Mouse (Mus musculus): ENCODE measurements around the gene Ccdc81.

Ccdc81 gene

DNA sequence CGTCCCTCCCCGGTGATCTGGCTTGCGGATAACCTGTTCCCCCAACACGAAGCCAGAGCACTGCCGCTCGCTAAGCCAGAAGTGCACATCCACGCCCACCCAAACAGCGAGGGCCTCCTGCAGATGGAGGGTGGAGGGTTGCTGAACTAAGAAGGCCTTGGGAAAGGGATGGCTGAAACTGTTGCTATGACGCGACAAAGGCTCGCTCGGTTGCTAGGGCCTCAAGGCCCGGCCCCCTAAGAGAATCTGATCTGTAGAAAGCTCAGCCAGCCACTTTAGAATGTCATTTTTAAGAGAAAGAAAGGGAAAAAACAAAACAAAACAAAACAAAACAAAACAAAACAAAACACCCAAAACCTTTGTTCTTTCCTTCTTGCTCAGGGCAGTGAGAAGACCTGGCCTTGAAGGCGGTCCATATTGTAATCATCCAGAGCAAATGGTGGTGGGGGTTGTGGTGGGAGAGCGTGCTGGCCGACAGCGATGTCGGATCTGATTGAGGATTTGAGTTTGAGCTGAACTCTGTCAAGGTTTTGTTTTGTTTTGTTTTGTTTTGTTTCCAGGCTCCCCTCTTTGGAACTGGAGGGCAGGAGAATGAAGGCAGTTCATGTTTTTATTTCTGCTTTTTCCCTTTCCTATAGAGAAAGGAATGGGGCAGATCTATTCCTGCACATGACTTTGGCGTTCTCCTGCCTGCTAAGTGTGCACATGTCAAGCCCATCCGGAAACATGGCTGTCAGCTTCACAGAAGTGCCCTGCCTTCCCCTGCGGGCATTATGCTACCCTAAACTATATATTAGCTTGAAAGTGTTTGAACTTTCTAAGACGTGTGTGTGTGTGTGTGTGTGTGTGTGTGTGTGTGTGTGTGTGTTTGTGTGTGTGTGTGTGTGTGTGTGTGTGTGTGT, at the start of gene Ccdc81:
Ccdc81 (minus strand) TSS at position 188 of the 902 bp plus-strand sequence.
- no peak for DNase-seq (ENCODE audit: low spot score in 2 of 2)

- DNase-seq (ENCODE audit: low spot score in 2 of 2) = no peak
Measured at GRCm38 (mm10) chr7:89949403-89949802, 46.0 kb upstream of the Ccdc81 start.

- no peak for DNase-seq (ENCODE audit: low spot score in 2 of 2)
Measured at GRCm38 (mm10) chr7:89948026-89948425, 44.6 kb upstream of the Ccdc81 start.

- DNase-seq (ENCODE audit: low spot score in 2 of 2) = peak; percentile 83 to 92
Measured at GRCm38 (mm10) chr7:89940571-89941463, 37.4 kb upstream of the Ccdc81 start, which contains the start of gene Hikeshi. TSS of gene Hikeshi (minus strand) at chr7:89941204.

GRCm38 (mm10) chr7:89939497-89940353, 36.3 kb upstream of the Ccdc81 start:
- DNase-seq (ENCODE audit: low spot score in 2 of 2) = no peak

DNA sequence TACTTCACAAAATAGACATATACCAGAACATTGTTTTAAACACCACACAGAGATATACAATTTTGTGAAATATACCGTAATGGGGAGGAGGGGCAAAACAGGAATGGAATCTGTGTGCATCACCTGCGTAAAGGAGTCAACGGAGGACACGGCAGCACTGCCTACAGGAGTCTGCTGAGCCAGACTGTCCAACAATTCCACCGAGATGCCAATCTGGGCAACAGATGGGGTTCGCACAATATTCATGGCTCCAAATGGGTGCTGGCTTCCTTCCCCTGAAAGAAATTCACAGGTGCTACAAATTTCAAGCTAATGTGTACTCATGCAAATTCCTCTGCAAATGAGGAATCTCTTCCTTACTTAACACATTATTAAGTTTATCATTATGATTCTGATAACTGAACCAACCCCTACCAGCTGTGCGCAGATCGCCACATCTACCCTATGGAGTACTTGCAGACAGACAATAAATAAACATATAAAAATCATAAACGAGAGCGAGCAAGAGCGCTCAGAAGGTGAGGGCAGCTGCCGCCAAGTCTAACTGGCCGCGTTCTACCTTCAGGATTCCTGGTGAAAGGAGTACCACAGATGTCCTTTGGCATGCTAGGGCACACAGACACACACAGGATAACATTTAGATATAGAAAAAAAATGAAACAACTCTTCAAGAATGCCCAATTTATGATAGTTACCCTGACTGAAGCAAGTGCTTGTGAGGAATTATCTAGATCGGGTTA, 20.2 kb upstream of the Ccdc81 start:
- DNase-seq (ENCODE audit: low spot score in 2 of 2) = no peak

GRCm38 (mm10) chr7:89917776-89918175, 14.3 kb upstream of the Ccdc81 start:
- no peak for DNase-seq (ENCODE audit: low spot score in 2 of 2)

- no peak for DNase-seq (ENCODE audit: low spot score in 2 of 2)
Measured at GRCm38 (mm10) chr7:89916711-89917110, 13.3 kb upstream of the Ccdc81 start.

DNA sequence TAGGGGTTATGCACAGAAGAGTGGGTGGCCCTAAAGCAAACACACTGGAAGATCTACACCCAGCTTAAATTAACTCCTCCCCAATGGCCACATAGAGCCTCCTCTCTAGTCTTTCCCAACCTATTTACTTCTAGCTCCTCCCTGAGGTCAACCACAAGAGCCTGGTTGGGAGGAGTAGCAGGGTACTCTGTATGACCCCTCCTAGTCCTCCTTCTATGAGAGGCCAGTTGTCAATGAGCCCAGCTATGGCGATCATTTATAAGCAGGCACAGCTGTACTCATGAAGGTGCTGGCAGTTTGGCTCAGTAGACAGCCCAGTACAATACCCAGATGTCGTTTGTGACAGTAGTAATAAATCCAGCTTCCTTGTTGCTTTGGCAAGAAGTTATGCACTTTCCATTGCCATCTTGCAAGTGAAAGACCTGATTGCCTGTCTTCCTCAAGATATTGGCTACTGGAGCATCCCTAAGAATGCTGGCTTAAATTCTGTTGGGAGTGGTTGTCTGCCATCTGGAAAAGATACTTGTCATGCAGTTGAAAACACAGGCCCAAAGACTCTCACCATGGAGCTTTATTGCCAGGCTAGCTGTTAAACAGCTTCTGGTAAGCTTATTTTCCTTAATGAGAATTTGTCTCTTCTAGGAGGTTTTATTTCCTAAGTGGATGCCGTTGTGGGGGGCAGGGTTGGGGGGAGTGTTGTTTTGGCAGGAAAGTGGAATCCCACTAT, 10.2 kb upstream of the Ccdc81 start:
- no peak for DNase-seq (ENCODE audit: low spot score in 2 of 2)

DNA sequence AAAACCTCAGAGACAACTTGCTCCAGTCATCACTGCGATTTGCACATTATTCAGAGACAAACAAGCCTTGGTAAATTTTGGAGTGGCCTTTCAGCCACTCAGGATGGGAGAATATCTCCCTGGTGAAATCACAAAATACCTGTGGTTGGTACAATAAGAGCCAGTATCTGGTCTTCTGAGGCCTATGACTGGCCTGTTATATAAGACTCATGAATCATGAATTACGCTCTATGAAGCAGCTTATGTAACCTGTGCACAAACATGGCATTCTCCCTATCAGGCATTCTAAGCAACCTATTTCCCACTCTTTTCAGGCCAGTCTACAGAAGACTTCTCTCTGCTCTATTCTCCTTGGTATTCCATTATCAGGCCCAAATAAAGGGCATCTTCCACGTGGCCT, 8.9 kb upstream of the Ccdc81 start:
- no peak for DNase-seq (ENCODE audit: low spot score in 2 of 2)

DNA sequence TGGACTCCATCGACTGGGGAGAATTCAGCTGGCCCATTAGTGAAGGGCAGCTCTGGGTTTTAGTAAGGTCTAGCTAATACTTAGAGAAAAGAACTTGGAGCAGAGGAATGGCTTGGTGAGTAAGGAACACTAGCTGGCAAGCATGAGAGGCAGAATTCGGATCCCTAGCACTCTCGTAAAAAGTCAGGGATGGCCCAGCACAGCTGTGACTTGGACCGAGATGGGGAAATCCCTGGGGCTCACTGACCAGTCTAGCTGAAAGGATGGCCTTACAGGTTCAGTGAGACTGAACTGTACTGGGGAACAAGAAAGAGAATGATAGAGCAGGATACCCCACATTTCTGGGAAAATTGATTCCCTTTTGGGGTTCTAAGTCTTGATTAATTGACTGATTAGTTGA, 6.3 kb upstream of the Ccdc81 start:
- no peak for DNase-seq (ENCODE audit: low spot score in 2 of 2)

GRCm38 (mm10) chr7:89908899-89909621, 5.6 kb upstream of the Ccdc81 start:
- DNase-seq (ENCODE audit: low spot score in 2 of 2) = no peak

DNA sequence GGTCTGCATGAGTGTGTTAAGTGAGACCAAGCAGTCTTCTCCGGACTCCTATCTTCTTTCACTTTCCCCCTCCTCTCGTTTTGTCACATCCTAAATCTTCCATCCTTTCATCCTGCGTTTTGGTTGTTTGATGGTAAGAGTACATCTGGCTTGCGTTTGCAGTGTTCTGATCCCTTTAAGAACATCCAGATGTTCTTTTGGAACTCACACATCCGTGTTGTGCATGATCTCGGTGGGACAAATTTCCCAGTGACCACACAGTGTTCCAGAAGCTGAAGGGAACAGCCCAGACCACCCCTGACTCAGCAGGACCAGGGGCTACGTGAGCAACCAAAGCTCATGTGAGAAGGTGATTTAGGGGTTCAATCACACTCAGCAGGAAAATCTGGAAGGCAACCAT, 5.0 kb upstream of the Ccdc81 start:
- DNase-seq (ENCODE audit: low spot score in 2 of 2) = no peak

GRCm38 (mm10) chr7:89907950-89908349, 4.5 kb upstream of the Ccdc81 start:
- peak; percentile 49 to 85 for DNase-seq (ENCODE audit: low spot score in 2 of 2)

- DNase-seq (ENCODE audit: low spot score in 2 of 2) = no peak
Measured at GRCm38 (mm10) chr7:89903007-89903406, 422 bp downstream of the Ccdc81 start.

- no peak for DNase-seq (ENCODE audit: low spot score in 2 of 2)
Measured at GRCm38 (mm10) chr7:89891856-89892255, 11.6 kb downstream of the Ccdc81 start.

GRCm38 (mm10) chr7:89891412-89891811, 12.0 kb downstream of the Ccdc81 start:
- DNase-seq (ENCODE audit: low spot score in 2 of 2) = no peak

GRCm38 (mm10) chr7:89884551-89884950, 18.9 kb downstream of the Ccdc81 start:
- no peak for DNase-seq (ENCODE audit: low spot score in 2 of 2)

- DNase-seq (ENCODE audit: low spot score in 2 of 2) = no peak
Measured at GRCm38 (mm10) chr7:89879686-89880085, 23.7 kb downstream of the Ccdc81 start.
